Mouse (Mus musculus) myocyte (in vitro differentiated cells): ENCODE data around the gene Rps3a1. TPM values are rescaled to one million over a fixed set of nuclear protein-coding genes. Genes with fewer than 3 reads are reported as not detected.
A peak's percentile ranks its signal among the peaks of the same experiment; 100 is the strongest.

Source experiments
- H3K27me3 ChIP-seq: one replicate; pipeline ENCODE4 v1.6.1; 2011; ENCODE audit not compliant: control insufficient read depth, insufficient read depth, insufficient read length
- H3K36me3 ChIP-seq: one replicate; pipeline ENCODE4 v1.6.1; 2011; ENCODE audit not compliant: control insufficient read depth, insufficient read depth
- H3K4me2 ChIP-seq: one replicate; pipeline ENCODE4 v1.6.1; 2011; ENCODE audit warnings: low read depth, control low read depth
- H3K4me3 ChIP-seq: one replicate; pipeline ENCODE4 v1.5.1; 2011; ENCODE audit warnings: mild to moderate bottlenecking, control low read depth, moderate library complexity
- H3K79me2 ChIP-seq: one replicate; pipeline ENCODE4 v1.6.1; 2011; ENCODE audit not compliant: control insufficient read depth, insufficient read depth
- H3ac ChIP-seq: one replicate; pipeline ENCODE4 v1.6.1; 2011; ENCODE audit not compliant: control insufficient read depth, insufficient read length
- CEBPB ChIP-seq: IDR thresholded peaks from 2 replicates; pipeline ENCODE4 v1.6.1; 2011; ENCODE audit warnings: mild to moderate bottlenecking, moderate library complexity; ENCODE audit not compliant: poor library complexity, insufficient read depth, severe bottlenecking
- E2F4 ChIP-seq: IDR thresholded peaks from one replicate; pipeline ENCODE4 v1.6.1; 2011; ENCODE audit warnings: mild to moderate bottlenecking, control low read depth, moderate library complexity; ENCODE audit not compliant: insufficient read depth
- MAX ChIP-seq: IDR thresholded peaks from one replicate; pipeline ENCODE4 v1.6.1; 2011; ENCODE audit warnings: low read depth, mild to moderate bottlenecking, control low read depth
- MYOD1 ChIP-seq, 3 experiments: IDR thresholded peaks; one replicate each; pipeline ENCODE4 v1.6.1; 2011; ENCODE audit warnings: control low read depth in 2 of 3, low read depth in 2 of 3, mild to moderate bottlenecking in 2 of 3, moderate library complexity in 1 of 3; ENCODE audit not compliant: insufficient read length in 2 of 3, control insufficient read depth in 1 of 3
- MYOG ChIP-seq, 3 experiments: IDR thresholded peaks; one replicate each; pipeline ENCODE4 v1.6.1; 2011; ENCODE audit warnings: control low read depth in 2 of 3, low read depth in 2 of 3, mild to moderate bottlenecking in 2 of 3; ENCODE audit not compliant: insufficient read length in 2 of 3, control insufficient read depth in 1 of 3, insufficient read depth in 1 of 3
- POLR2A ChIP-seq: IDR thresholded peaks from one replicate; pipeline ENCODE4 v1.6.1; 2011; ENCODE audit warnings: low read depth, mild to moderate bottlenecking, control low read depth, moderate library complexity; ENCODE audit not compliant: insufficient read length
- POLR2AphosphoS2 ChIP-seq: IDR thresholded peaks from one replicate; pipeline ENCODE4 v1.6.1; 2011; ENCODE audit warnings: low read depth, control low read depth; ENCODE audit not compliant: insufficient read length
- REST ChIP-seq: IDR thresholded peaks from one replicate; pipeline ENCODE4 v1.6.1; 2011; ENCODE audit warnings: mild to moderate bottlenecking, control low read depth, moderate library complexity; ENCODE audit not compliant: insufficient read depth, insufficient read length
- SRF ChIP-seq: IDR thresholded peaks from one replicate; pipeline ENCODE4 v1.6.1; 2011; ENCODE audit warnings: low read depth; ENCODE audit not compliant: control insufficient read depth, insufficient read length
- TCF12 ChIP-seq: IDR thresholded peaks from one replicate; pipeline ENCODE4 v1.6.1; 2011; ENCODE audit warnings: mild to moderate bottlenecking, control low read depth; ENCODE audit not compliant: poor library complexity, insufficient read depth, severe bottlenecking
- TCF3 ChIP-seq: IDR thresholded peaks from one replicate; pipeline ENCODE4 v1.6.1; 2011; ENCODE audit warnings: low read depth, control low read depth; ENCODE audit not compliant: insufficient read length
- USF1 ChIP-seq: IDR thresholded peaks from one replicate; pipeline ENCODE4 v1.6.1; 2011; ENCODE audit warnings: low read depth, mild to moderate bottlenecking, control low read depth, moderate library complexity
- polyA plus RNA-seq: library from polyadenylated mRNA; unstranded; fragments of >200 nt; fragmentation: generic; extraction: Trizol; gene quantifications from one replicate; pipeline ENCODE4 v1.2.1, GENCODE M21; 2012; ENCODE audit warnings: missing spikeins

The Rps3a1 gene
- polyA plus RNA-seq, 1 experiment, result 428 TPM

GRCm38 (mm10) chr3:86103449-86104291 lies 38.8 kb downstream of the Rps3a1 start:
- H3K79me2 ChIP-seq, result no peaks in the 10 kb centered on the region
- no peak overlapping the region for H3K4me2 ChIP-seq
- no peak overlapping the region for H3K4me3 ChIP-seq
- H3ac ChIP-seq, result no peak overlapping the region
- H3K36me3 ChIP-seq, result no peaks in the 10 kb centered on the region
- TF ChIP-seq CEBPB, result no peak
- TF ChIP-seq MYOD1 (IDR thresholded peaks at IDR 0.05; ENCODE audit: control insufficient read depth in 1 of 3, insufficient read length in 2 of 3, low read depth in 2 of 3), result no peak
- no peak for TF ChIP-seq REST
- H3K27me3 ChIP-seq, result no peaks in the 10 kb centered on the region

DNA sequence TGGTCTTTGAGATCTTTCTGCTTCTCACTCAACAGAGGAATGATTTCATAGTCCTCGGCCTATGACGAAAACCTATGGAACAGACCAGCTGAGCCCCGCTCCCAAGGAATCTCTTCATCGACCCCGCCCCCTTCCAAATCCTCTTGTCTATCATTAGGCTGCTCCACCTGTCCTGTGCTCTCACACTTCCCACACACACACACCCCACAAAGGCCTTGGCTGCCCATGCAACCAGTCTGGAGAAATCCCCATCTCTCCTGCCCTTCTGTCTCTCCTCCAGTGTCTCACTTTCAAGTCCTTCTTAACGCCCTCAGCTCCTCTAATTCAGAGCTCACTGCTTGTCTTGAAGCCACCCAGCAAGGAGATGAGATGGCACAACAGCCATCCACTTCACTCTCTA lies 40.5 kb downstream of the Rps3a1 start:
- Histone ChIP-seq H3K79me2 (no peaks in the 10 kb centered on the region), H3K4me2 (no peak overlapping the region), H3ac (no peak overlapping the region), H3K36me3 (no peaks in the 10 kb centered on the region), H3K27me3 (no peaks in the 10 kb centered on the region), H3K4me3 (no peak overlapping the region)
- no peak for TF ChIP-seq TCF3
- TF ChIP-seq MYOD1 (IDR thresholded peaks at IDR 0.05; ENCODE audit: control insufficient read depth in 1 of 3, insufficient read length in 2 of 3, low read depth in 2 of 3), result peak; percentile 4 to 78 (median 34)

DNA sequence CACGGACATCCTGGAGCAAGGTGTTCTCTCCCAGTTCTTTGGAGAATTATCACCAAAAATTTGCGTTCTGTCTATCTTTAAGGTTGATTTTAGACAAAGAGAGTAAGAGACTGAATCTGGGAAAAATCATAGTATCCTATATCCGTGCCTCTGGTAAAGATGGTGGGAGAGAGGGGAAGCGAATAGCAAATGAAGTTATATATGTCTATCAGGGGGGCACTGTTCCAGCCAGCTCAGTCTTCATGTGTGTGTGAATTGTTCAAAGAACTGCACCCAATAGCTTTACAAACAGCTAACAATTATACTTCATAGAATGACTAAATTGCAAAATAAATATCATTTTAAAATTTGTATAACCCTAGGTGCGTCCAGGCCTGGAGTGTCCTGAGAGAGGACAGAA lies 48.6 kb downstream of the Rps3a1 start:
- H3K36me3 ChIP-seq, result no peaks in the 10 kb centered on the region
- TF ChIP-seq TCF12 (no peak), REST (no peak), TCF3 (no peak), MYOD1 (IDR thresholded peaks at IDR 0.05; ENCODE audit: control insufficient read depth in 1 of 3, insufficient read length in 2 of 3, low read depth in 2 of 3) (no peak), POLR2AphosphoS2 (no peak), E2F4 (no peak), MYOG (IDR thresholded peaks at IDR 0.05; ENCODE audit: control insufficient read depth in 1 of 3, insufficient read depth in 1 of 3, insufficient read length in 2 of 3, low read depth in 2 of 3) (no peak)
- no peak overlapping the region for H3K4me2 ChIP-seq
- no peaks in the 10 kb centered on the region for H3K27me3 ChIP-seq
- H3K79me2 ChIP-seq, result no peaks in the 10 kb centered on the region
- no peak overlapping the region for H3K4me3 ChIP-seq
- H3ac ChIP-seq, result no peak overlapping the region

DNA sequence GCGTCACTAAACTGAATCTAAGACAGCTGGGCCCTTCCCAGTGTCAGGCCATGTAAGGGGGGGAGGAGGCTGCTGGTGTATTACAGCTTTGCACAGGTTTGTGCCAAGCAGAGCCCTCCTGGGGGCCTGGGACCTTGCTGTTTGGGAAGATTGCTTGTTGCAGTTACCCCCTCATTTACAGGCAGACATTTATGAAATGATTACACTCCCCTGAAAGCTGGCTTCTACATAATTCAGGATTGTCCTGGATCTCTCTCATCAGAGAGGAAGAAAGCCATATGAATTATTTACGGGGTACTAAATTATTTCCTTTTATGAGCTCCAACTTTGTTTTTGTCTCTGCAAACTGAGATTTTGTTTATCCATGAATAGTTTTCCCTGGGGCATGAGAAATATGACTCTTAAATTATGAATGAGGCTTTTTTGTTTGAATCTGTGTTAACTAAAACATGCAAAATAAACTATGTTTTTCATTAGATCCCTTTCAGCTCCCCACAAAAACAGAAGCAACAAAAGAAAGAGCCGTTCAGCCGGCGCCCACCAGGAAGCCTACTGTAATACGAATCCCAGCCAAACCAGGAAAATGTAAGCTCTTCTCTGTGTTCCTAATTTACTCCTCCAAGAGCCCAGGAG lies 49.2 kb downstream of the Rps3a1 start:
- Histone ChIP-seq H3ac (no peak overlapping the region), H3K79me2 (no peaks in the 10 kb centered on the region), H3K4me2 (no peak overlapping the region), H3K27me3 (no peaks in the 10 kb centered on the region), H3K36me3 (no peaks in the 10 kb centered on the region), H3K4me3 (no peak overlapping the region)
- no peak for TF ChIP-seq TCF12
- TF ChIP-seq TCF3, result no peak
- no peak for TF ChIP-seq REST
- TF ChIP-seq CEBPB, result no peak
- no peak for TF ChIP-seq MYOG (IDR thresholded peaks at IDR 0.05; ENCODE audit: control insufficient read depth in 1 of 3, insufficient read depth in 1 of 3, insufficient read length in 2 of 3, low read depth in 2 of 3)
- TF ChIP-seq USF1, result no peak
- TF ChIP-seq POLR2A, result no peak
- TF ChIP-seq POLR2AphosphoS2, result no peak
- no peak for TF ChIP-seq SRF
- no peak for TF ChIP-seq MAX
- TF ChIP-seq E2F4, result no peak
- TF ChIP-seq MYOD1 (IDR thresholded peaks at IDR 0.05; ENCODE audit: control insufficient read depth in 1 of 3, insufficient read length in 2 of 3, low read depth in 2 of 3), result no peak

Other genes with a start within 250 kb of the Rps3a1 start
- gene Sh3d19, start 171.6 kb downstream of the Rps3a1 start, polyA plus RNA-seq, result 7.0 TPM
- not detected for gene Prss48, start 140.2 kb downstream of the Rps3a1 start, polyA plus RNA-seq
- 5.6 TPM for gene Lrba, start 82.0 kb upstream of the Rps3a1 start, polyA plus RNA-seq